Mouse (Mus musculus) stomach, embryonic 16.5 days (tissue): ENCODE measurements around the gene Gpc5. TPM values are rescaled to one million over a fixed set of nuclear protein-coding genes. Genes with fewer than 3 reads are reported as not detected.
"Not testable (repeated sequence)": the region's sequence is repeated elsewhere in the genome, so short reads cannot be mapped to it uniquely, and the experiment has no call there.

Experiments used
- ATAC-seq: fragments of 200-750 bp; cut with Nextera tagmentation; 2 replicates; pipeline ENCODE4 v1.8.0; 2017; ENCODE audit warnings: moderate number of reproducible peaks, moderate TSS enrichment; ENCODE audit not compliant: insufficient read depth, low FRiP score
- H3K27ac ChIP-seq: fragments of 300-500 bp; sonication (generic); 2 replicates; pipeline ENCODE4 v1.5.1; 2014; ENCODE audit warnings: low read length
- H3K27me3 ChIP-seq: fragments of 300-500 bp; sonication (generic); 2 replicates; pipeline ENCODE4 v1.6.1; 2014; ENCODE audit warnings: low read length, control low read depth, mixed read lengths; ENCODE audit not compliant: control insufficient read depth, insufficient read depth
- H3K36me3 ChIP-seq: fragments of 300-500 bp; sonication (generic); 2 replicates; pipeline ENCODE4 v1.6.1; 2014; ENCODE audit warnings: low read length; ENCODE audit not compliant: control insufficient read depth, insufficient read depth
- H3K4me1 ChIP-seq: fragments of 300-500 bp; sonication (generic); 2 replicates; pipeline ENCODE4 v1.6.1; 2014; ENCODE audit warnings: low read length, control low read depth, mixed read lengths; ENCODE audit not compliant: control insufficient read depth, insufficient read depth
- H3K4me2 ChIP-seq: fragments of 300-500 bp; sonication (generic); 2 replicates; pipeline ENCODE4 v1.6.1; 2014; ENCODE audit warnings: low read depth, low read length, mixed read lengths
- H3K4me3 ChIP-seq: fragments of 300-500 bp; sonication (generic); replicated peaks from 2 replicates; pipeline ENCODE4 v1.5.1; 2014; ENCODE audit warnings: mild to moderate bottlenecking, low read length
- H3K9ac ChIP-seq: fragments of 300-500 bp; sonication (generic); 2 replicates; pipeline ENCODE4 v1.6.1; 2014; ENCODE audit warnings: low read length
- H3K9me3 ChIP-seq: fragments of 300-500 bp; sonication (generic); replicated peaks from 2 replicates; pipeline ENCODE4 v1.6.1; 2016; ENCODE audit warnings: low read length, control low read depth; ENCODE audit not compliant: control insufficient read depth
- WGBS: fragments of 180-500 bp; shearing (Covaris S2); extraction: QIAGEN DNeasy Blood & Tissue Kit; methylation state at CpG from one replicate; pipeline ENCODE4 v1.1.7; 2014; 5-methylcytosine and 5-hydroxymethylcytosine counted together
- polyA plus RNA-seq: library from polyadenylated mRNA; unstranded; fragments of >200 nt; fragmentation: Nextera tagmentation; extraction: Ambion mirVana; gene quantifications from 2 replicates; pipeline ENCODE4 v1.2.1, GENCODE M21; 2015

The Gpc5 gene
- polyA plus RNA-seq, 1 experiment from 2014 or later = 0.19 TPM

DNA sequence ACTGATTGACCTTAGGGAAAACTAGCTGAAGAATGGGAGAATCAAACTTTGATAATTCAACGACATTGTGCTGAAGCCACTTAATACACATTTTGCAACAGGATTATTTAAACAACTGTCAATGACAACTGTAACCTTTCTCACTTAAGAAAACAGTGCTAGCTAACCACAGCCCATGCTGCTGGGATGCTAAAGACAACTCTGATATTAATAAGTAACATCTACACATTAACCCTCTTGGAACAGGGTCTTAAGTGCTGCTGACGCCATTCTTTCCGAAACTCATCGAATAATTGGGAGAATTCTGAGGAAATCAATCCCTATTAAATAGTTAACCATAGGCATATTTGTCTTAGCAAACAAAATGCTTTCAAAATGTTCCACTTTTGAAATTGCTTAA is 39.6 kb upstream of the Gpc5 start:
- H3K4me2 ChIP-seq = no peak overlapping the region
- no peak overlapping the region for H3K4me3 ChIP-seq
- ATAC-seq = no peak
- no peaks in the 10 kb centered on the region for H3K4me1 ChIP-seq
- peaks cover 2% of the 10 kb centered on the region; the same call in 1 of the 2 replicates for H3K36me3 ChIP-seq
- H3K27ac ChIP-seq = no peak overlapping the region
- no peaks in the 10 kb centered on the region for H3K9me3 ChIP-seq
- H3K9ac ChIP-seq = no peak overlapping the region
- no peaks in the 10 kb centered on the region for H3K27me3 ChIP-seq
- WGBS = 61% methylated on average over 4 of the region's 4 CpGs

- Histone ChIP-seq H3K36me3 (no peaks in the 10 kb centered on the region), H3K27me3 (no peaks in the 10 kb centered on the region), H3K4me2 (no peak overlapping the region), H3K4me3 (no peak overlapping the region), H3K27ac (no peak overlapping the region), H3K9ac (no peak overlapping the region), H3K4me1 (no peaks in the 10 kb centered on the region), H3K9me3 (no peaks in the 10 kb centered on the region)
- no peak for ATAC-seq
- WGBS = 76% methylated on average over 4 of the region's 4 CpGs
Measured at GRCm38 (mm10) chr14:115054252-115054651, 37.8 kb upstream of the Gpc5 start.

DNA sequence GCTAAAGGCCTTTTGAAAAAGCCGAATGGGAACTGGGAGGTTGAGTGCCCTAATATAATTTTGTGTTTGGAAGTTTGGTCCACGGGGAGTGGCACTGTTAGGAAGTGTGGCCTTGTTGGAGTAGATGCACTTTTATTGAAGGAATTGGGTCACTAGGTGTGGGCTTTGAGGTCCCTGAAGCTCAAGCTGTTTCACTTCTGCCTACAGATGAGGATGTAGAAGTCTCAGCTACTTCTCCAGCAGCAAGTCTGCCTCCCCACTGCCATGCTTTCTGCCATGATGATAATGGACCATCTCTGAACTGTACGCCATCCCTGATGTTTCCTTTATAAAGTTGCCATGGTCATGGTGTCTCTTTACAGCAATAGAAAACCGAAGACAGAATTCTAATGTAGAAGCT is 34.5 kb upstream of the Gpc5 start:
- H3K27ac ChIP-seq = no peak overlapping the region
- H3K9ac ChIP-seq = no peak overlapping the region
- H3K4me2 ChIP-seq = no peak overlapping the region
- H3K4me1 ChIP-seq = no peaks in the 10 kb centered on the region
- no peak overlapping the region for H3K4me3 ChIP-seq
- 86% methylated on average over 4 of the region's 4 CpGs for WGBS
- no peaks in the 10 kb centered on the region for H3K9me3 ChIP-seq
- no peaks in the 10 kb centered on the region for H3K36me3 ChIP-seq
- ATAC-seq = no peak
- H3K27me3 ChIP-seq = no peaks in the 10 kb centered on the region

GRCm38 (mm10) chr14:115066164-115066563 is 25.9 kb upstream of the Gpc5 start:
- 70% methylated on average over 2 of the region's 2 CpGs for WGBS

GRCm38 (mm10) chr14:115070534-115070933 is 21.5 kb upstream of the Gpc5 start:
- no peak overlapping the region for H3K9ac ChIP-seq
- WGBS = 28% methylated on average over 6 of the region's 6 CpGs

More at GRCm38 (mm10) chr14:115066164-115066563, 25.9 kb upstream of the Gpc5 start:
- not testable (repeated sequence) for ATAC-seq, H3K9me3 ChIP-seq, H3K4me2 ChIP-seq, H3K27ac ChIP-seq, H3K27me3 ChIP-seq, H3K36me3 ChIP-seq, H3K4me3 ChIP-seq, H3K4me1 ChIP-seq, H3K9ac ChIP-seq

GRCm38 (mm10) chr14:115077340-115077739 is 14.7 kb upstream of the Gpc5 start:
- no peak for ATAC-seq
- WGBS = 44% methylated on average over 9 of the region's 9 CpGs
- no peak overlapping the region for H3K27ac ChIP-seq

More at GRCm38 (mm10) chr14:115070534-115070933, 21.5 kb upstream of the Gpc5 start:
- no peaks in the 10 kb centered on the region for H3K4me1 ChIP-seq
- no peaks in the 10 kb centered on the region for H3K27me3 ChIP-seq
- ATAC-seq = no peak
- no peaks in the 10 kb centered on the region for H3K9me3 ChIP-seq
- H3K36me3 ChIP-seq = no peaks in the 10 kb centered on the region
- no peak overlapping the region for H3K4me2 ChIP-seq
- H3K27ac ChIP-seq = no peak overlapping the region
- H3K4me3 ChIP-seq = no peak overlapping the region

GRCm38 (mm10) chr14:115078064-115078463 is 14.0 kb upstream of the Gpc5 start:
- Histone ChIP-seq H3K27me3 (no peaks in the 10 kb centered on the region), H3K4me2 (no peak overlapping the region), H3K9ac (no peak overlapping the region), H3K4me1 (no peaks in the 10 kb centered on the region), H3K27ac (no peak overlapping the region), H3K4me3 (no peak overlapping the region), H3K9me3 (no peaks in the 10 kb centered on the region), H3K36me3 (no peaks in the 10 kb centered on the region)
- ATAC-seq = no peak
- WGBS = 71% methylated on average over 7 of the region's 7 CpGs

More at GRCm38 (mm10) chr14:115077340-115077739, 14.7 kb upstream of the Gpc5 start:
- Histone ChIP-seq H3K9ac (no peak overlapping the region), H3K4me2 (no peak overlapping the region), H3K36me3 (no peaks in the 10 kb centered on the region), H3K4me1 (no peaks in the 10 kb centered on the region), H3K4me3 (no peak overlapping the region), H3K27me3 (no peaks in the 10 kb centered on the region), H3K9me3 (no peaks in the 10 kb centered on the region)

GRCm38 (mm10) chr14:115081728-115082502 is 10.1 kb upstream of the Gpc5 start:
- H3K27me3 ChIP-seq = no peaks in the 10 kb centered on the region
- no peak overlapping the region for H3K4me3 ChIP-seq
- H3K9me3 ChIP-seq = no peaks in the 10 kb centered on the region
- no peaks in the 10 kb centered on the region for H3K4me1 ChIP-seq
- no peak overlapping the region for H3K27ac ChIP-seq
- H3K4me2 ChIP-seq = no peak overlapping the region
- no peaks in the 10 kb centered on the region for H3K36me3 ChIP-seq
- no peak overlapping the region for H3K9ac ChIP-seq
- no peak for ATAC-seq
- WGBS = 81% methylated on average over 12 of the region's 12 CpGs

DNA sequence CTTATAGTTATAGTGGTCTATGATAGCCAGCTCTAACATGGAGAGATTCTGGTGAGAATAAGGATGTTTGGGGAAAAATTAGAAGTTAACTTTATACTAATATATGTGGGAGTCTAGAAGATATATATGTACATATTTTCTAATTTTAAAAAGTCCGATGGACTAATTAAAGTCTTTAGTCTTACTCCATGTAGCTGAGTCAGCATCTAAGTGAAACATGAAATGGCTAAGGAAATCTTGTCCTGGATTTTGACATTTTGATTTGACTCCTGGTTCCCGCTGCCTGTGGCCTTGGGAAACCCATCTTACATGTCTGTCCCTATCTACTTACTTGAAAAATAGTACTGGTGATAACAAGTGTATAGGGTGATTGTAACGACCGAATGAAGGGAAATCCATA is 1.5 kb upstream of the Gpc5 start:
- 90% methylated on average over 4 of the region's 4 CpGs for WGBS
- no peak for ATAC-seq
- H3K27me3 ChIP-seq = peaks cover 21% of the 10 kb centered on the region
- H3K4me3 ChIP-seq = no peak overlapping the region
- no peak overlapping the region for H3K4me2 ChIP-seq
- peaks cover 4% of the 10 kb centered on the region; the same call in 1 of the 2 replicates for H3K4me1 ChIP-seq
- H3K36me3 ChIP-seq = no peaks in the 10 kb centered on the region
- no peak overlapping the region for H3K27ac ChIP-seq
- no peak overlapping the region for H3K9ac ChIP-seq
- H3K9me3 ChIP-seq = no peaks in the 10 kb centered on the region
